Mouse (Mus musculus): ENCODE data around the gene Atm. TPM values are rescaled to one million over a fixed set of nuclear protein-coding genes. Genes with fewer than 3 reads are reported as not detected.

The Atm gene
- polyA plus RNA-seq, 1 experiment from 2014 or later: 10.5 TPM

DNA sequence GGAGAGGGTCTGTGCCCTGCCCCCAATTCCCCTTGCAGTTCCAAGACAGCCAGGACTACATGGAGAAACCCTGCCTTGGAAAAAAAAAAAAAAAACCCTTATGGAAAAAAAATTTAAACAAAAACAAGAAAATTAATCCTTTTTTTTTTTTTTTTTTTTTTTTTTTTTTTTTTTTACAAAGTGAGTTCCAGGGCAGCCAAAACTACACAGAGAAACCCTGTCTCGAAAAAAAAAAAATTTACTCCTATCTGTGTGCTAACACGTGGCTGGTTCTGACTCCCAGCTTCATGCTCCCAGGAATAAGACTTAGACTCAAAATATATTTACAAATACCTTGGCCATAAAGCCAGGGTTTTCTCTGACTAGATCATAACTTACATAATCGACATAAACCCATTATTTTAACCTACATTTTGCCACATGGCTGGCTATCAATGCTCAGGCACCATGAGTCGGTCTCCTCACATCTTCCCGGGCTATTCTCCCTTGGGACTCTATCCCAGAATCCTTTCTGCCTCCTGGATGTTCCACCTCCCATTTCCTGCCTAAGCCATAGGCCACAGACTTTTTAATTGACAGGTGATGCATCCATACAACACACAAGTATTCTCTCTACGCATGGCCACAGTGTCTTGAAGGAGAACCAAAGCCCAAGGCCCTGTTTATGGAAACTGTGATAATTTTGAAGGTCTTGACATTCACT lies 132.3 kb downstream of the Atm start:
- no peak overlapping the region for H3K9ac ChIP-seq
- H3K27ac ChIP-seq (replicated peaks): peak overlapping the region; percentile 93
- H3K4me2 ChIP-seq: no peak overlapping the region
- no peak overlapping the region for H3K4me3 ChIP-seq
- H3K9me3 ChIP-seq: no peaks in the 10 kb centered on the region
- no peaks in the 10 kb centered on the region for H3K27me3 ChIP-seq
- WGBS: 77% methylated on average over 6 of the region's 6 CpGs
- peaks cover 32% of the 10 kb centered on the region for H3K4me1 ChIP-seq (replicated peaks)
- no peaks in the 10 kb centered on the region for H3K36me3 ChIP-seq
- ATAC-seq (ENCODE audit: low FRiP score, low read depth): no peak

- Histone ChIP-seq H3K9ac (no peak overlapping the region), H3K9me3 (no peaks in the 10 kb centered on the region), H3K27me3 (no peaks in the 10 kb centered on the region), H3K4me2 (peak overlapping the region; percentile 39), H3K36me3 (no peaks in the 10 kb centered on the region), H3K4me1 (replicated peaks) (peaks cover 32% of the 10 kb centered on the region), H3K27ac (replicated peaks) (peak overlapping the region; percentile 56; the same call in 1 of the 2 replicates), H3K4me3 (no peak overlapping the region)
- WGBS: 45% methylated on average over 8 of the region's 8 CpGs
- peak; percentile 13; the same call in 1 of the 2 replicates for ATAC-seq (ENCODE audit: low FRiP score, low read depth)
Observed at GRCm38 (mm10) chr9:53402991-53403390, 133.5 kb downstream of the Atm start.

GRCm38 (mm10) chr9:53402291-53402711 lies 134.2 kb downstream of the Atm start, which contains the start of gene 4930550C14Rik:
TSS of gene 4930550C14Rik (plus strand) at chr9:53402325.
- peaks cover 32% of the 10 kb centered on the region for H3K4me1 ChIP-seq (replicated peaks)
- ATAC-seq (ENCODE audit: low FRiP score, low read depth): peak; percentile 7; the same call in 1 of the 2 replicates
- H3K9ac ChIP-seq: no peak within 1 kb of the TSS
- H3K36me3 ChIP-seq: no peaks in the 10 kb centered on the region
- peak within 1 kb of the TSS; percentile 39 for H3K4me2 ChIP-seq
- H3K9me3 ChIP-seq: no peaks in the 10 kb centered on the region
- WGBS: 19% methylated on average over 11 of the region's 11 CpGs
- no peaks in the 10 kb centered on the region for H3K27me3 ChIP-seq
- no peak within 1 kb of the TSS for H3K4me3 ChIP-seq
- peak within 1 kb of the TSS; percentile 56; the same call in 1 of the 2 replicates for H3K27ac ChIP-seq (replicated peaks)

DNA sequence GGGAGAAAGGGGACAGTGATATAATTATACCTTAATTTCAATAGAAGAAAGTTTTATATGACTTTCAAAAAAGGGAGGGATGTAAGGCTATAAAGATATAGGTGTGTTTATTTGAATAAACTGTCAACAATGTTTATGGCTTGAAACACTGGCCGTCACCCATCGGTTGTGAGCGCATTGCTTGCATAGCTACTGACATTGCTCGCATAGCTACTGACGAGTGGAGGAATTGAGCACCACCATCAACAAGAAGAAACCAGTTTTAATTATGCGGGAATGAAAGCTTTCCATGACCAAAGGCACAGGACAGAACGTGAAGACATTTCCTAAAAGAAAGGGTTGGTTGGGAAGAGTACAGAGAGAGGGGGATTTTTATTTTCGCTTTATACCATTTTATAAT lies 135.4 kb downstream of the Atm start:
- Histone ChIP-seq H3K4me3 (no peak overlapping the region), H3K36me3 (no peaks in the 10 kb centered on the region), H3K9ac (no peak overlapping the region), H3K9me3 (no peaks in the 10 kb centered on the region), H3K27me3 (no peaks in the 10 kb centered on the region), H3K27ac (replicated peaks) (no peak overlapping the region), H3K4me1 (replicated peaks) (peaks cover 32% of the 10 kb centered on the region), H3K4me2 (no peak overlapping the region)
- WGBS: 88% methylated on average over 8 of the region's 8 CpGs
- no peak for ATAC-seq (ENCODE audit: low FRiP score, low read depth)

DNA sequence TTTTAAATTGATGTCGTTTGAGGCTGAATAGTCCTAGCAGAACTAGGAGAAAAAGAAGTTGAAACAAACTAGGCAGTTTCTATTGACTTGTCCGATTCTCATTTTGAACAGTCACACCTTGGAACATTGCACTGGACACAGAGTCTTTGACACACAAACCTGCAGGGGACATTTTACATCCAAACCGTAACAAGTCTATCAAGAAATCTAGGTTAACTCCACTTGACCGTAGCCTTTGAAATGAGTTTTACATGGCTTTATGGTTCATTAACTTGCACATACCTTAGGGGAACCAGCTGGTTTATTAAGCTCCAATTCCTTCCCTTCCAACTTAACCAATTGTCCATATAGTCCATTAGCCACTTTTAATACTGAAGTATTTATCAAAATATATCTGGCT lies 135.8 kb downstream of the Atm start:
- no peaks in the 10 kb centered on the region for H3K9me3 ChIP-seq
- WGBS: 76% methylated on average over 4 of the region's 4 CpGs
- H3K27ac ChIP-seq (replicated peaks): no peak overlapping the region
- H3K9ac ChIP-seq: no peak overlapping the region
- H3K4me3 ChIP-seq: no peak overlapping the region
- H3K27me3 ChIP-seq: no peaks in the 10 kb centered on the region
- no peaks in the 10 kb centered on the region for H3K36me3 ChIP-seq
- no peak overlapping the region for H3K4me2 ChIP-seq
- peaks cover 28% of the 10 kb centered on the region for H3K4me1 ChIP-seq (replicated peaks)
- ATAC-seq (ENCODE audit: low FRiP score, low read depth): no peak

DNA sequence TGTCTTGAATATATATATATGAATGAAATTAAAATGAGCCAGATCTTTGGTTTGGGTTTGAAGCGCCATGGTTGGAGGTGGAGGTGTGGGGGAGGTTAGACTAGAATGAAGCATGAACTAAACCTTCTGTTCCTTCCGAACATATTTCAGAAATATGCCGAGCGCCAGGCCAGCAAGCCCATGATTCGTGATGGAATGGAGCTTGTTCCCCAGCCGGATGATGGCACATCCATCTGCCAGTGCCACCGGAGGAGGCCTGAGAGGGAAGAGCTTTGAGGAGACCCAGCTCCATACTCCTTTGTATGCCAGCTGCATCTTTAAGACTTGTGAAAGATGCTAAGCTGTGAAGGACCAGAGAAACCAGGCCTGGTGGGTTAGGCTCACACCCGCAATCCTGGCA lies 137.0 kb downstream of the Atm start:
- WGBS: 97% methylated on average over 8 of the region's 8 CpGs
- no peak for ATAC-seq (ENCODE audit: low FRiP score, low read depth)
- Histone ChIP-seq H3K27me3 (no peaks in the 10 kb centered on the region), H3K4me1 (replicated peaks) (peaks cover 16% of the 10 kb centered on the region), H3K27ac (replicated peaks) (no peak overlapping the region), H3K4me2 (no peak overlapping the region), H3K9me3 (no peaks in the 10 kb centered on the region), H3K4me3 (no peak overlapping the region), H3K9ac (no peak overlapping the region), H3K36me3 (no peaks in the 10 kb centered on the region)

- Histone ChIP-seq H3K27ac (replicated peaks) (no peak overlapping the region), H3K4me3 (no peak overlapping the region), H3K9me3 (no peaks in the 10 kb centered on the region), H3K4me2 (no peak overlapping the region), H3K4me1 (replicated peaks) (peaks cover 13% of the 10 kb centered on the region), H3K27me3 (no peaks in the 10 kb centered on the region), H3K9ac (no peak overlapping the region), H3K36me3 (no peaks in the 10 kb centered on the region)
- 10% methylated on average over 5 of the region's 5 CpGs for whole genome bisulfite sequencing
- no peak for ATAC-seq (ENCODE audit: low FRiP score, low read depth)
Observed at GRCm38 (mm10) chr9:53398388-53398700, 138.2 kb downstream of the Atm start.

GRCm38 (mm10) chr9:53397685-53398387 lies 138.7 kb downstream of the Atm start:
- Histone ChIP-seq H3K4me1 (replicated peaks) (peaks cover 11% of the 10 kb centered on the region), H3K4me2 (no peak overlapping the region), H3K9me3 (no peaks in the 10 kb centered on the region), H3K4me3 (no peak overlapping the region), H3K27me3 (no peaks in the 10 kb centered on the region), H3K27ac (replicated peaks) (no peak overlapping the region), H3K9ac (no peak overlapping the region), H3K36me3 (no peaks in the 10 kb centered on the region)
- WGBS: 86% methylated on average over 13 of the region's 13 CpGs
- no peak for ATAC-seq (ENCODE audit: low FRiP score, low read depth)

- no peaks in the 10 kb centered on the region for H3K36me3 ChIP-seq
- H3K4me3 ChIP-seq: no peak overlapping the region
- no peaks in the 10 kb centered on the region for H3K27me3 ChIP-seq
- 87% methylated on average over 7 of the region's 7 CpGs for WGBS
- ATAC-seq (ENCODE audit: low FRiP score, low read depth): no peak
- no peak overlapping the region for H3K9ac ChIP-seq
- H3K4me2 ChIP-seq: no peak overlapping the region
- no peak overlapping the region for H3K27ac ChIP-seq (replicated peaks)
- peaks cover 6% of the 10 kb centered on the region for H3K4me1 ChIP-seq (replicated peaks)
- H3K9me3 ChIP-seq: no peaks in the 10 kb centered on the region
Observed at GRCm38 (mm10) chr9:53390136-53390535, 146.4 kb downstream of the Atm start.

Small RNA genes lying within 50 kb of the gene (microRNA-seq; reads per million reads assigned to microRNA genes)
- not detected for gene Mir130c

Other genes starting within 250 kb of the Atm start
- gene Exph5, start 235.1 kb downstream of the Atm start, polyA plus RNA-seq (2015; fragmentation: Nextera tagmentation; extraction: Ambion mirVana): 0.34 and 0.35 TPM in 2 replicates
- gene Kdelc2, start 152.7 kb downstream of the Atm start, polyA plus RNA-seq (2015; fragmentation: Nextera tagmentation; extraction: Ambion mirVana): 6.8 and 7.9 TPM in 2 replicates
- gene 4930550C14Rik, start 134.4 kb downstream of the Atm start, polyA plus RNA-seq (2015; fragmentation: Nextera tagmentation; extraction: Ambion mirVana): 0.29 and 0.55 TPM in 2 replicates
- 10.8 and 10.9 TPM in 2 replicates for gene Npat, start 307 bp upstream of the Atm start, polyA plus RNA-seq (2015; fragmentation: Nextera tagmentation; extraction: Ambion mirVana)
- 163 and 166 TPM in 2 replicates for gene Acat1, start 73.6 kb upstream of the Atm start, polyA plus RNA-seq (2015; fragmentation: Nextera tagmentation; extraction: Ambion mirVana)
- gene Cul5, start 133.3 kb upstream of the Atm start, polyA plus RNA-seq (2015; fragmentation: Nextera tagmentation; extraction: Ambion mirVana): 36.7 and 38.8 TPM in 2 replicates
- 3.2 and 3.3 TPM in 2 replicates for gene Rab39, start 169.5 kb upstream of the Atm start, polyA plus RNA-seq (2015; fragmentation: Nextera tagmentation; extraction: Ambion mirVana)
- 16.7 and 18.0 TPM in 2 replicates for gene Slc35f2, start 234.8 kb upstream of the Atm start, polyA plus RNA-seq (2015; fragmentation: Nextera tagmentation; extraction: Ambion mirVana)

Data from hindbrain, embryonic 15.5 days (tissue).